Mouse (Mus musculus) liver, embryonic 11.5 days (tissue): ENCODE results near the gene Cebpe. TPM values are rescaled to one million over a fixed set of nuclear protein-coding genes. Genes with fewer than 3 reads are reported as not detected.

Experiments
- ATAC-seq: fragments of 200-750 bp; cut with Nextera tagmentation; replicated peaks from 2 replicates; pipeline ENCODE4 v1.8.0; 2017; ENCODE audit warnings: moderate number of reproducible peaks, mild to moderate bottlenecking, moderate TSS enrichment, moderate library complexity; ENCODE audit not compliant: low FRiP score
- DNase-seq: peaks from one replicate; pipeline ENCODE4 v3.0.0-alpha.2; 2017; ENCODE audit warnings: low spot score
- H3K27ac ChIP-seq: fragments of 300-500 bp; sonication (generic); 2 replicates; pipeline ENCODE4 v1.5.1; 2014; ENCODE audit warnings: mild to moderate bottlenecking, low read depth, low read length, control low read depth
- H3K27me3 ChIP-seq: fragments of 300-500 bp; sonication (generic); replicated peaks from 2 replicates; pipeline ENCODE4 v1.6.1; 2014; ENCODE audit warnings: low read length, mixed read lengths; ENCODE audit not compliant: control insufficient read depth, insufficient read depth
- H3K36me3 ChIP-seq: fragments of 300-500 bp; sonication (generic); 2 replicates; pipeline ENCODE4 v1.6.1; 2014; ENCODE audit warnings: mild to moderate bottlenecking, low read length, moderate library complexity, mixed read lengths; ENCODE audit not compliant: control insufficient read depth, insufficient read depth
- H3K4me1 ChIP-seq: fragments of 300-500 bp; sonication (generic); replicated peaks from 2 replicates; pipeline ENCODE4 v1.6.1; 2014; ENCODE audit warnings: low read length, mixed read lengths; ENCODE audit not compliant: control insufficient read depth, insufficient read depth
- H3K4me2 ChIP-seq: fragments of 300-500 bp; sonication (generic); 2 replicates; pipeline ENCODE4 v1.6.1; 2014; ENCODE audit warnings: mild to moderate bottlenecking, control low read depth, moderate library complexity
- H3K4me3 ChIP-seq: fragments of 300-500 bp; sonication (generic); 2 replicates; pipeline ENCODE4 v1.5.1; 2014; ENCODE audit warnings: low read depth, low read length, control low read depth
- H3K9ac ChIP-seq: fragments of 300-500 bp; sonication (generic); 2 replicates; pipeline ENCODE4 v1.6.1; 2014; ENCODE audit warnings: low read depth, low read length, control low read depth
- H3K9me3 ChIP-seq: fragments of 300-500 bp; sonication (generic); 2 replicates; pipeline ENCODE4 v1.6.1; 2016; ENCODE audit warnings: low read length, inconsistent platforms, mixed read lengths; ENCODE audit not compliant: control insufficient read depth
- WGBS: fragments of 180-500 bp; shearing (Covaris S2); extraction: QIAGEN DNeasy Blood & Tissue Kit; methylation state at CpG from one replicate; pipeline ENCODE4 v1.1.7; 2014; 5-methylcytosine and 5-hydroxymethylcytosine counted together
- polyA plus RNA-seq: library from polyadenylated mRNA; unstranded; fragments of >200 nt; fragmentation: Nextera tagmentation; extraction: Ambion mirVana; gene quantifications from 2 replicates; pipeline ENCODE4 v1.2.1, GENCODE M21; 2014

Cebpe gene
- polyA plus RNA-seq, 1 experiment from 2014 or later: 3.1 TPM

DNA sequence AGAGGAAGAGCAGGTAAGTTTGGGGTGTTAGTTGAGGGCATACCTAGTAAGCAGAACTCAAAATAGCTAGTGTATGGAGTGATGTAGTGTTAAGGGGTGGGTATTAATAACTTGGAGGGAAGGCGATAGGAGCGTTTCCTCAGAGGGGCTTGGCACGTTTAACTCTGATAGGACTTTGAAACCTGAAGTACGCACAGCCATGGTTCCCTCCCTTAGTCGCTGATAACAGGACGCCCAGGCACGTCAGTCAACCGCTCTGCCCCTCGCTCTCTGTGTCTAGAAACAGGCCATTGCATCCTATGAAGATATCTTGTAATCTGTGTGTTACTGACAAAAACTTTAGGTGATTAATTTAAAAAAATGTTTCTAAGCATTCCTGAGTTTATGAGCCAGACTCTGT, 34.1 kb upstream of the Cebpe start:
- no peaks in the 10 kb centered on the region for H3K27me3 ChIP-seq
- H3K9ac ChIP-seq: no peak overlapping the region
- H3K9me3 ChIP-seq: no peaks in the 10 kb centered on the region
- H3K4me3 ChIP-seq: no peak overlapping the region
- H3K4me2 ChIP-seq: no peak overlapping the region
- no peak overlapping the region for H3K27ac ChIP-seq
- H3K36me3 ChIP-seq: no peaks in the 10 kb centered on the region
- ATAC-seq (0 out of 2 replicates have a peak, but pooled peaks have one; percentile 41), DNase-seq (no peak)
- WGBS: 54% methylated on average over 9 of the region's 9 CpGs
- H3K4me1 ChIP-seq: no peaks in the 10 kb centered on the region; the same call in 1 of the 2 replicates

DNA sequence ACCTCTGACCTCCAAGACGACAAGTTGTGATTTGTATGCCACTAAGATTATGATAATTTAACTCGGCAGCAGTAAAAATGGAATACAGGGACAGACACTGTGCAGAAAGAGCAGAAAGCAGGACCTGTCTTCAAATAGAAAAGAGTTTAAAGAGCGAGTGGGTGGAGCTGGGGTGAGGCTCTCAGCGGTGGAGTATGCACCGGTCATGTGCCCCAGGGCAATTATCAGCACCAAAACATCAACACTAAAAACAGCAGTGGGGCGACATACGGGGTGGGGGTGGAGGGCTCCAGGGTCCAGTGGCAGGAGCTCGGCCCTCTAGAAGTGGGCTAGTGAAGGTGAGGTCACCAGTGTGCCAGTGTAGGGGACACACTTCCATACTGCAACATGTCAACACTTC, 32.5 kb upstream of the Cebpe start:
- no peak for ATAC-seq
- Histone ChIP-seq H3K9me3 (no peaks in the 10 kb centered on the region), H3K4me2 (no peak overlapping the region), H3K4me1 (no peaks in the 10 kb centered on the region; the same call in 1 of the 2 replicates), H3K27me3 (no peaks in the 10 kb centered on the region), H3K4me3 (no peak overlapping the region), H3K36me3 (no peaks in the 10 kb centered on the region), H3K27ac (no peak overlapping the region), H3K9ac (no peak overlapping the region)
- DNase-seq: no peak
- WGBS: 58% methylated on average over 8 of the region's 8 CpGs

GRCm38 (mm10) chr14:54742375-54742774, 30.4 kb upstream of the Cebpe start:
- no peak overlapping the region for H3K4me2 ChIP-seq
- DNase-seq (no peak), ATAC-seq (no peak)
- no peaks in the 10 kb centered on the region for H3K36me3 ChIP-seq
- no peaks in the 10 kb centered on the region; the same call in 1 of the 2 replicates for H3K4me1 ChIP-seq
- 56% methylated on average over 2 of the region's 2 CpGs for WGBS
- no peak overlapping the region for H3K9ac ChIP-seq
- H3K27ac ChIP-seq: no peak overlapping the region
- no peak overlapping the region for H3K4me3 ChIP-seq
- H3K27me3 ChIP-seq: no peaks in the 10 kb centered on the region
- no peaks in the 10 kb centered on the region for H3K9me3 ChIP-seq

- no peak overlapping the region for H3K4me2 ChIP-seq
- DNase-seq: no peak
- no peaks in the 10 kb centered on the region for H3K27me3 ChIP-seq
- no peak overlapping the region for H3K4me3 ChIP-seq
- ATAC-seq: no peak
- H3K4me1 ChIP-seq: no peaks in the 10 kb centered on the region; the same call in 1 of the 2 replicates
- H3K9ac ChIP-seq: no peak overlapping the region
- no peaks in the 10 kb centered on the region for H3K9me3 ChIP-seq
- 85% methylated on average over 6 of the region's 6 CpGs for WGBS
- H3K27ac ChIP-seq: no peak overlapping the region
- H3K36me3 ChIP-seq: no peaks in the 10 kb centered on the region
These were observed 29.7 kb upstream of the Cebpe start for GRCm38 (mm10) chr14:54741721-54742120.

- no peak for ATAC-seq
- Histone ChIP-seq H3K4me2 (no peak overlapping the region), H3K36me3 (no peaks in the 10 kb centered on the region), H3K9me3 (no peaks in the 10 kb centered on the region), H3K9ac (no peak overlapping the region), H3K4me1 (no peaks in the 10 kb centered on the region), H3K27ac (no peak overlapping the region), H3K4me3 (no peak overlapping the region), H3K27me3 (no peaks in the 10 kb centered on the region)
- no peak for DNase-seq
- 86% methylated on average over 10 of the region's 10 CpGs for WGBS
These were observed 25.7 kb upstream of the Cebpe start for GRCm38 (mm10) chr14:54737634-54738033.

DNA sequence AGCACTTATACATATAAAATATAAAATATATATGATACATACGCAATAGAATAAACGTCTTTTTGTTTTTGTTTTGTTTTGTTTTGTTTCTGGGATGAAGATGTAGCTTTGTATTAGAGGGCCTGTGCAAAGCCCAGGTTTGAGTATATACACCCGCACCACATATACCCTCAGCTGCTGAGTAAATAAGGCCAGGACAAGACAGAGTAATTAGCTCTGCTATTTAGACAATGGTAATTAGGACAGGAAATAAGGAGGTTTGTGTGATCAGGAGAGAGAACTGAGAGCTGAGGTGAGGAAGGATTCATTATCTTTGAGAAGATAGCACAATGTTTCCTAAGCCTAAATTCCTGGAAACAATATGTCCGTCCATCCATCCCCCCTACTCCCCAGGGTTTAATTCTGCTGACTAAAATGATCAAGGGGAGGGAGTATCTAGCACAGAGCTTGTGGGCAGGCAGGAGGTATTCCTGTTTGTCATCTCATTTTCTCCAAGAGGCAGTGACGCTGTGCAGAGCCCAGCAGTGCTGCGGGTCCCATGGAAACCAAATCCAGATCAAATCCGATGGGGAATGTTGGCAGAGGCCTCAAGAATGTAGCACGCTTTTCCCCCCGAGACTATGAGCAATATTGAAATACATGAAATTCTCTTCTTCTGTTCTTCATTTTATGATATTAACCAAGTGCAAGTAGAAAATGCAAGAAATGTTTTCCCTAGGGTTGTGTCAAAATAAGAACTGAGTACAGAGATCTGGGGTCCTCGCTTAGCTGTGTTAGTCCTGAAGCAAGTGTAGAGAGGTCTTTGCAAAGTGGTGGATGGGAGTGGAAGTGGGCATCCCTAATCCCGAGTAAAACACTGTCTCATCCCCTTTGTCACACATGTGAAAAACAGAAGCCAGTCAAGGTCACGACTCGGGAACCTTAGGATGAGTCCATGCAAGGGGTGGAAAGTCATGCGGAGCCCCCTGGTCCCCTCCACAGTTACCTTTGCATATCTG, 24.9 kb upstream of the Cebpe start:
- Histone ChIP-seq H3K9me3 (no peaks in the 10 kb centered on the region), H3K4me2 (no peak overlapping the region), H3K4me3 (no peak overlapping the region), H3K9ac (no peak overlapping the region), H3K27me3 (no peaks in the 10 kb centered on the region), H3K27ac (no peak overlapping the region), H3K4me1 (no peaks in the 10 kb centered on the region), H3K36me3 (no peaks in the 10 kb centered on the region)
- DNase-seq: no peak
- no peak for ATAC-seq
- 69% methylated on average over 14 of the region's 14 CpGs for WGBS

DNA sequence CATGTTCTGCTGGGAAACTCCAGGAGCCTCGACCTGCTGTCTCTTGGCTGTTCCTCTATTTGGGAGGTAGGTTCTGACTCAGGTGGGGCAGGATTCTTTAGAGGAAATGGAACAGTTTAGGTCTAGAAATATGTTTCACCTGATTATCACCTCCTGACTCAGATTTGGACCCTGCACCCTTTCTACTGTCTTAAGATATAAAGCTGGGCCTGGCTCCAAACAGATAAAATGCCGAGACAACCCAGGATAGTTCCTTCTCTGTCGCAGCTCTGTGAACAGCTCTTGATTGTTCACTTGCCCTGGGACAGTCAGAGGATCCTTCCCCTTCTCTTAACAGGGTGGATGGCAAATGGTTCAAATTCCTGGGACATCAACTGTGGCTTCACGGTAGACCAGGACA, 23.2 kb upstream of the Cebpe start:
- no peak overlapping the region for H3K4me3 ChIP-seq
- no peak overlapping the region for H3K9ac ChIP-seq
- H3K4me2 ChIP-seq: no peak overlapping the region
- 52% methylated on average over 4 of the region's 4 CpGs for WGBS
- H3K36me3 ChIP-seq: no peaks in the 10 kb centered on the region
- no peaks in the 10 kb centered on the region for H3K9me3 ChIP-seq
- ATAC-seq: no peak
- H3K27ac ChIP-seq: no peak overlapping the region
- H3K27me3 ChIP-seq: no peaks in the 10 kb centered on the region
- DNase-seq: no peak
- no peaks in the 10 kb centered on the region for H3K4me1 ChIP-seq

DNA sequence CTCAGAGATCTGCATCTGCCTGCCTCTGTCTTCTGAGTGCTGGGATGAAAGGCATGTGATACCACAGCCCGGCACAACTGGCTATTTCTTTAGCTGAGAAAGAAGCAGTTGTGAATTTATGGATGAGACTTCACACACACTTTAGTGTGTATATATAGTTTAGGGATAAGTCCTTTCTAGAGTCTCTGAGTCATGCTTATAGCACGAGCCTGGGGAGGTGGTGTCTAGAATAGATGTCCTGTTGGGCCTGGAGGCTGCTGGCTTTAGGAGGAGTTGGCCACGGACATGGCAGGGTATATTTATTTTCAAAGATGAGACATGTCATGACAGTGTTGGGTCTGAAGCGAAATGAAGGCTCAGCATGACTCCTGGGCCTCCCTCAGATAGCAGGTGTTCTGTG, 22.0 kb upstream of the Cebpe start:
- no peaks in the 10 kb centered on the region for H3K36me3 ChIP-seq
- H3K4me1 ChIP-seq: no peaks in the 10 kb centered on the region
- no peak for ATAC-seq
- H3K9me3 ChIP-seq: no peaks in the 10 kb centered on the region
- WGBS: 68% methylated on average over 4 of the region's 4 CpGs
- H3K9ac ChIP-seq: no peak overlapping the region
- H3K27ac ChIP-seq: no peak overlapping the region
- H3K4me3 ChIP-seq: no peak overlapping the region
- H3K4me2 ChIP-seq: no peak overlapping the region
- DNase-seq: no peak
- no peaks in the 10 kb centered on the region for H3K27me3 ChIP-seq

DNA sequence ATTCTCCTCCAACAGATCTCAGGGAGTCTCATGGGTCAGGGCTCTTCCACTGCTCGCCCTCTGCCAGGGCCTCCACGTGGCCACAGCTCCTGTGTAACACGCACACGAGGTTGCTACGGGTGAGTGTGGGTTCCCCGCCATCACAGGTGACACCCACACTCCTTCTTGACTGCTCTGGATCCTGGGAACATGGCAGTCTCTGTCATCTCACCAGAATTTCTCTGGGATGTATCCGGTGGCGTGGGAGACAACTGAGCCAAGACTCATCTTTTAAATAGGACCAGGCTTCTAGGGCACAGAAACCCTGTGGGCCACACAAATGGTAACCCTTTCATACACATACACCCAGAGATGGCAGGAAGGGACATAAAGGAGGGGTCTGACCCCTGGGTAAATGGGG, 20.2 kb upstream of the Cebpe start:
- DNase-seq (no peak), ATAC-seq (no peak)
- Histone ChIP-seq H3K4me1 (no peaks in the 10 kb centered on the region), H3K27me3 (no peaks in the 10 kb centered on the region), H3K4me2 (no peak overlapping the region), H3K9ac (no peak overlapping the region), H3K9me3 (no peaks in the 10 kb centered on the region), H3K4me3 (no peak overlapping the region), H3K36me3 (no peaks in the 10 kb centered on the region), H3K27ac (no peak overlapping the region)
- WGBS: 86% methylated on average over 8 of the region's 8 CpGs
